Mouse (Mus musculus): ENCODE measurements around the gene Sh2b1.

GRCm38 (mm10) chr7:126501684-126502022, 26.4 kb upstream of the Sh2b1 start:
- no peak for TF ChIP-seq CTCF (IDR thresholded peaks at IDR 0.05; ENCODE audit: low read depth, low read length)
- TF ChIP-seq EP300 (IDR thresholded peaks at IDR 0.05; ENCODE audit: insufficient read depth, low read depth, low read length) = no peak
- no peak for TF ChIP-seq POLR2A (IDR thresholded peaks at IDR 0.05; ENCODE audit: insufficient read depth, low read length)

Measured in ES-Bruce4 (cell line).